Mouse (Mus musculus) megakaryocyte, embryonic 14.5 days (primary cell): Measurements from ENCODE around the gene Hopx.

Experiments used
- FLI1 ChIP-seq: IDR thresholded peaks from 2 replicates; pipeline ENCODE4 v1.6.1; 2012; ENCODE audit warnings: low read length, inconsistent platforms, mixed read lengths
- GATA1 ChIP-seq: IDR thresholded peaks from 3 replicates; pipeline ENCODE4 v1.6.1; 2012; ENCODE audit warnings: mixed read lengths, low read length, inconsistent platforms, borderline replicate concordance

DNA sequence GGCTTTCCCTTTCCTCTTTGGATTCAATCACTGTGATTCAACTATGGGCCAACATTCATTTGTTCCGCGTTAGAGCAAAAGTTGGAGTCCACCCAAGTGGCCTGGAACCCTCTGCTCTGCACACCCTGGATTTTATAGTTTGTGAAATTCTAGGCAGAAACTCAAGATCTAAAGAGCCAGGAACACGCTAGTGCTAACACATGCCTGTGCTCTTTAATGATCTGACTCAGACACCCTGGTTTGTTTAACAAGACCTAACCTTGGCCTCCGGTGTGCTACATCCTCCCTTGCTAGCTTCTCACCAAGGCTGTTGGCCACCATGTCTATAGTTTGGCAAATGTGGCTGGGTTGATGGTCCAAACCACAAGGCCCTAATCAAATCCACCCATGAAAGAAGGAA lies 34.2 kb downstream of the Hopx start:
- TF ChIP-seq GATA1 (no peak), FLI1 (no peak)
